In the genomic region with DNA sequence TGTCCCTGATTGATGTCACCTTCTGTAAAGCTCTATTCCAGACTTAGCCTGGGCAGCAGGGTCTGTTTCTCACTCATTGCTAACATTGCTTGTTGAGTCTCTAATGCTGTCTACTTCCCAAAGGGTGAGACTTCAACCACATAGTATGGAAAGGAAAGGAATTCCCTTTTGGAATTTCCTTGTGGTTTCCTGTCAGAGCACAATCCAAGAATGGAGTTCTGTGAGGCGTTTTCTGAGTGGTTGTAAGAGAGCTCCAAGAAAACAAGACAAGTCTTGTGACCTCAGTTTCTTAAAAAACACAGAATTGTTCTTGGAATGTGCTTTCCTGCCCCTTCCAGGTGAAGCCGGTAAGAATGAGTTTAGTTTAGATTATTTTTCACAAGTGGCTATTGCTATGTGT, we compare ENCODE assay signal across 27 mouse cellular contexts. TPM values are rescaled to one million over a fixed set of nuclear protein-coding genes. Genes with fewer than 3 reads are reported as not detected.
DNase-seq lines count a peak whose midpoint lies in the region; ATAC-seq lines count a peak whose summit lies in the region.
"Had no signal": no experiment of that assay in that cellular context is flagged by ENCODE, and none has a peak within 500 bp of the region (broad histone marks: within the 10 kb centered on the region; RNA-seq: fewer than 3 reads in every experiment).

No protein-coding gene starts in this region.

- no peaks in the 10 kb centered on the region for H3K36me3 ChIP-seq in embryonic facial prominence, embryonic 13.5 days
- no peaks in the 10 kb centered on the region for H3K36me3 ChIP-seq in embryonic facial prominence, embryonic 10.5 days (replicated peaks)
- H3K36me3 ChIP-seq in limb, embryonic 12.5 days = no peaks in the 10 kb centered on the region
- H3K36me3 ChIP-seq in limb, embryonic 10.5 days = no peaks in the 10 kb centered on the region
- no peaks in the 10 kb centered on the region for H3K36me3 ChIP-seq in embryonic facial prominence, embryonic 14.5 days (ENCODE audit: control insufficient read depth, insufficient read depth, low read length)
- H3K36me3 ChIP-seq: embryonic facial prominence, embryonic 15.5 days; forebrain, embryonic 10.5 days; forebrain, embryonic 12.5 days; G1E had no signal

- H3K4me1 ChIP-seq in embryonic facial prominence, embryonic 13.5 days = peaks cover 22% of the 10 kb centered on the region
- 0 out of 2 replicates have a peak, but pooled peaks cover 3% of the 10 kb centered on the region for H3K4me1 ChIP-seq in embryonic facial prominence, embryonic 10.5 days
- peaks cover 4% of the 10 kb centered on the region for H3K4me1 ChIP-seq in limb, embryonic 12.5 days (replicated peaks)
- 0 out of 2 replicates have a peak, but pooled peaks cover 1% of the 10 kb centered on the region for H3K4me1 ChIP-seq in limb, embryonic 10.5 days
- peaks cover 6% of the 10 kb centered on the region for H3K4me1 ChIP-seq in embryonic facial prominence, embryonic 14.5 days (ENCODE audit: control insufficient read depth, insufficient read depth, low read length)

- no peak overlapping the region for H3K4me2 ChIP-seq in embryonic facial prominence, embryonic 13.5 days
- H3K4me2 ChIP-seq in limb, embryonic 12.5 days = no peak overlapping the region
- H3K4me2 ChIP-seq in embryonic facial prominence, embryonic 14.5 days (ENCODE audit: low read depth, low read length) = no peak overlapping the region
- H3K4me2 ChIP-seq: embryonic facial prominence, embryonic 15.5 days; forebrain, embryonic 12.5 days had no signal

- H3K27me3 ChIP-seq in embryonic facial prominence, embryonic 13.5 days = no peaks in the 10 kb centered on the region
- no peaks in the 10 kb centered on the region for H3K27me3 ChIP-seq in embryonic facial prominence, embryonic 10.5 days (replicated peaks; ENCODE audit: low read depth, poor library complexity, severe bottlenecking)
- H3K27me3 ChIP-seq in limb, embryonic 12.5 days = no peaks in the 10 kb centered on the region
- H3K27me3 ChIP-seq in limb, embryonic 10.5 days (ENCODE audit: low read depth, poor library complexity, severe bottlenecking) = no peaks in the 10 kb centered on the region
- H3K27me3 ChIP-seq in embryonic facial prominence, embryonic 14.5 days (replicated peaks; ENCODE audit: control insufficient read depth, insufficient read depth, low read length) = no peaks in the 10 kb centered on the region
- H3K27me3 ChIP-seq: embryonic facial prominence, embryonic 15.5 days; forebrain, embryonic 12.5 days; Patski had no signal

- H3K27ac ChIP-seq in embryonic facial prominence, embryonic 13.5 days = peak overlapping the region; percentile 45
- H3K27ac ChIP-seq in embryonic facial prominence, embryonic 10.5 days (replicated peaks) = no peak overlapping the region
- H3K27ac ChIP-seq in limb, embryonic 12.5 days = 0 out of 2 replicates have a peak overlapping the region, but pooled peaks have one; percentile 0
- no peak overlapping the region for H3K27ac ChIP-seq in limb, embryonic 10.5 days
- peak overlapping the region; percentile 30 for H3K27ac ChIP-seq in embryonic facial prominence, embryonic 14.5 days (replicated peaks; ENCODE audit: low read depth, low read length)
- H3K27ac ChIP-seq: embryonic facial prominence, embryonic 15.5 days; forebrain, embryonic 10.5 days; forebrain, embryonic 12.5 days had no signal

- no peak overlapping the region for H3K9ac ChIP-seq in embryonic facial prominence, embryonic 13.5 days
- H3K9ac ChIP-seq in limb, embryonic 12.5 days (replicated peaks) = no peak overlapping the region
- no peak overlapping the region for H3K9ac ChIP-seq in embryonic facial prominence, embryonic 14.5 days (ENCODE audit: low read depth, low read length)
- H3K9ac ChIP-seq: embryonic facial prominence, embryonic 15.5 days; forebrain, embryonic 12.5 days had no signal

- no peak overlapping the region for H3K4me3 ChIP-seq in embryonic facial prominence, embryonic 13.5 days
- no peak overlapping the region for H3K4me3 ChIP-seq in embryonic facial prominence, embryonic 10.5 days
- H3K4me3 ChIP-seq in limb, embryonic 12.5 days (replicated peaks) = no peak overlapping the region
- no peak overlapping the region for H3K4me3 ChIP-seq in limb, embryonic 10.5 days
- H3K4me3 ChIP-seq in embryonic facial prominence, embryonic 14.5 days (ENCODE audit: low read depth, low read length) = no peak overlapping the region
- H3K4me3 ChIP-seq: embryonic facial prominence, embryonic 15.5 days; erythroblast, embryonic 14.5 days; forebrain, embryonic 10.5 days; forebrain, embryonic 12.5 days had no signal

- no peak for ATAC-seq in embryonic facial prominence, embryonic 13.5 days (ENCODE audit: insufficient number of reproducible peaks, insufficient read depth, low FRiP score, low TSS enrichment, low read depth)
- ATAC-seq in limb, embryonic 12.5 days (ENCODE audit: insufficient number of reproducible peaks, insufficient read depth, low FRiP score, low TSS enrichment, low read depth) = no peak
- ATAC-seq in embryonic facial prominence, embryonic 14.5 days (ENCODE audit: low read depth) = 0 out of 2 replicates have a peak, but pooled peaks have one; percentile 9
- ATAC-seq: activated CD4-positive, CD25-positive, alpha-beta regulatory T cell, adult 4 months; CD4-positive, CD25-positive, alpha-beta regulatory T cell, adult 4 months; forebrain, embryonic 14.5 days; forebrain, embryonic 16.5 days; Patski had no signal

- WGBS in embryonic facial prominence, embryonic 13.5 days = 41% methylated on average over 2 of the region's 2 CpGs
- 80% methylated on average over 2 of the region's 2 CpGs for WGBS in embryonic facial prominence, embryonic 10.5 days
- WGBS in limb, embryonic 12.5 days = 71% methylated on average over 2 of the region's 2 CpGs
- WGBS in limb, embryonic 10.5 days = 86% methylated on average over 2 of the region's 2 CpGs
- whole genome bisulfite sequencing in embryonic facial prominence, embryonic 14.5 days = 37% methylated on average over 2 of the region's 2 CpGs

- no peak for DNase-seq in embryonic facial prominence, embryonic 10.5 days (ENCODE audit: low spot score)
- no peak for DNase-seq in limb, embryonic 10.5 days (ENCODE audit: low spot score)
- DNase-seq in 3134 (ENCODE audit: extremely low read depth, insufficient read length, low spot score) = peak; percentile 11
- peak; percentile 58 for DNase-seq in embryonic facial prominence, embryonic 14.5 days (ENCODE audit: low spot score)
- no peak for DNase-seq in right cerebral cortex, postnatal 36 days (ENCODE audit: low spot score in 2 of 2)
- no peak for DNase-seq in ovary, adult 18-20 months (ENCODE audit: low spot score)
- DNase-seq: adrenal gland, adult 8-10 months; adrenal gland, postnatal 14 days; adrenal gland, postnatal 36 days; B cell, adult 2 months; cerebellum, adult 11-12 months; cerebellum, adult 2 months; cerebellum, adult 9-10 months; cerebellum, postnatal 10 days; cerebellum, postnatal 25 days had no signal

- no peaks in the 10 kb centered on the region for H3K9me3 ChIP-seq in embryonic facial prominence, embryonic 13.5 days
- H3K9me3 ChIP-seq in embryonic facial prominence, embryonic 10.5 days = no peaks in the 10 kb centered on the region
- no peaks in the 10 kb centered on the region for H3K9me3 ChIP-seq in limb, embryonic 12.5 days
- H3K9me3 ChIP-seq in limb, embryonic 10.5 days (replicated peaks) = no peaks in the 10 kb centered on the region
- no peaks in the 10 kb centered on the region for H3K9me3 ChIP-seq in embryonic facial prominence, embryonic 14.5 days (ENCODE audit: control insufficient read depth, low read length)
- H3K9me3 ChIP-seq: embryonic facial prominence, embryonic 15.5 days; forebrain, embryonic 10.5 days; forebrain, embryonic 12.5 days; G1E had no signal

RNA-seq across cellular contexts. Expression of gene Iqsec1, which starts 37.5 kb away (rescaled TPM):
- polyA plus RNA-seq in embryonic facial prominence, embryonic 13.5 days (2015; fragmentation: Nextera tagmentation; extraction: Ambion mirVana) = 11.6 and 13.1 TPM in 2 replicates
- 6.6 and 8.0 TPM in 2 replicates for polyA plus RNA-seq in embryonic facial prominence, embryonic 10.5 days (2016; fragmentation: Nextera tagmentation; extraction: Ambion mirVana)
- 8.9 and 9.8 TPM in 2 replicates for polyA plus RNA-seq in limb, embryonic 12.5 days (2016; fragmentation: Nextera tagmentation; extraction: Ambion mirVana)
- polyA plus RNA-seq in limb, embryonic 10.5 days (2016; fragmentation: Nextera tagmentation; extraction: Ambion mirVana) = 4.7 and 6.7 TPM in 2 replicates
- polyA plus RNA-seq in embryonic facial prominence, embryonic 14.5 days (2014; fragmentation: Nextera tagmentation; extraction: Ambion mirVana) = 17.4 and 17.5 TPM in 2 replicates

Comparison
In these comparisons a context has a peak if more than half of its experiments do, and no peak if none do; other contexts are left out.
1. H3K27ac ChIP-seq: peak in embryonic facial prominence, embryonic 13.5 days (single experiment), limb, embryonic 12.5 days (single experiment) and embryonic facial prominence, embryonic 14.5 days (single experiment); none in embryonic facial prominence, embryonic 10.5 days (single experiment) and limb, embryonic 10.5 days (single experiment).
2. DNase-seq: peak in 3134 (single experiment) and embryonic facial prominence, embryonic 14.5 days (single experiment); none in embryonic facial prominence, embryonic 10.5 days (single experiment), limb, embryonic 10.5 days (single experiment), right cerebral cortex, postnatal 36 days (0 of 2) and ovary, adult 18-20 months (single experiment).